Mouse (Mus musculus): ENCODE measurements around the gene Gm42688. TPM values are rescaled to one million over a fixed set of nuclear protein-coding genes. Genes with fewer than 3 reads are reported as not detected.

The Gm42688 gene
- polyA plus RNA-seq, 1 experiment from 2014 or later: 1.1 TPM

GRCm38 (mm10) chr6:83118825-83119733, 17.7 kb downstream of the Gm42688 start:
- H3K27ac ChIP-seq: peak overlapping the region; percentile 94
- no peak for DNase-seq
- H3K4me2 ChIP-seq: peak overlapping the region; percentile 97
- 66% methylated on average over 14 of the region's 14 CpGs for WGBS (ENCODE audit: insufficient replicate concordance)
- no peaks in the 10 kb centered on the region for H3K9me3 ChIP-seq (replicated peaks)
- ATAC-seq (ENCODE audit: low read depth): no peak
- H3K9ac ChIP-seq: peak overlapping the region; percentile 72
- 0 out of 2 replicates have a peak overlapping the region, but pooled peaks have one; percentile 73 for H3K4me3 ChIP-seq (replicated peaks)
- H3K36me3 ChIP-seq: peaks cover 41% of the 10 kb centered on the region
- peaks cover 82% of the 10 kb centered on the region for H3K4me1 ChIP-seq (replicated peaks)
- no peaks in the 10 kb centered on the region for H3K27me3 ChIP-seq

GRCm38 (mm10) chr6:83119734-83120051, 18.3 kb downstream of the Gm42688 start:
- Histone ChIP-seq H3K27me3 (no peaks in the 10 kb centered on the region), H3K27ac (peak overlapping the region; percentile 94), H3K9me3 (replicated peaks) (no peaks in the 10 kb centered on the region), H3K9ac (peak overlapping the region; percentile 72), H3K4me2 (peak overlapping the region; percentile 97), H3K4me1 (replicated peaks) (peaks cover 80% of the 10 kb centered on the region), H3K36me3 (peaks cover 41% of the 10 kb centered on the region), H3K4me3 (replicated peaks) (peak overlapping the region; percentile 73)
- DNase-seq (no peak), ATAC-seq (ENCODE audit: low read depth) (no peak)
- 84% methylated on average over 7 of the region's 7 CpGs for WGBS (ENCODE audit: insufficient replicate concordance)

- peak within 1 kb of the TSS; percentile 94 for H3K27ac ChIP-seq
- peak within 1 kb of the TSS; percentile 97 for H3K4me2 ChIP-seq
- WGBS (ENCODE audit: insufficient replicate concordance): under 1% methylated on average over 38 of the region's 38 CpGs
- ATAC-seq (ENCODE audit: low read depth): peak; percentile 90
- H3K9ac ChIP-seq: peak within 1 kb of the TSS; percentile 83
- H3K4me3 ChIP-seq (replicated peaks): peak within 1 kb of the TSS; percentile 73
- no peaks in the 10 kb centered on the region for H3K27me3 ChIP-seq
- H3K4me1 ChIP-seq (replicated peaks): peaks cover 77% of the 10 kb centered on the region
- H3K9me3 ChIP-seq (replicated peaks): no peaks in the 10 kb centered on the region
- peak; percentile 95 for DNase-seq
- peaks cover 41% of the 10 kb centered on the region for H3K36me3 ChIP-seq
Observed at GRCm38 (mm10) chr6:83120930-83121862, 19.8 kb downstream of the Gm42688 start, which contains the start of gene Wbp1. Gene Wbp1, minus strand, starts transcription at chr6:83121559.

GRCm38 (mm10) chr6:83121863-83122710, 20.7 kb downstream of the Gm42688 start:
- Histone ChIP-seq H3K9me3 (replicated peaks) (no peaks in the 10 kb centered on the region), H3K4me1 (replicated peaks) (peaks cover 68% of the 10 kb centered on the region), H3K4me3 (replicated peaks) (peak overlapping the region; percentile 73), H3K36me3 (peaks cover 36% of the 10 kb centered on the region), H3K27me3 (no peaks in the 10 kb centered on the region), H3K27ac (peak overlapping the region; percentile 94), H3K9ac (peak overlapping the region; percentile 83), H3K4me2 (peak overlapping the region; percentile 97)
- 3% methylated on average over 52 of the region's 52 CpGs for WGBS (ENCODE audit: insufficient replicate concordance)
- DNase-seq (no peak), ATAC-seq (ENCODE audit: low read depth) (peak; percentile 43)

- no peaks in the 10 kb centered on the region for H3K27me3 ChIP-seq
- H3K9ac ChIP-seq: peak overlapping the region; percentile 83
- H3K36me3 ChIP-seq: peaks cover 27% of the 10 kb centered on the region
- no peaks in the 10 kb centered on the region for H3K9me3 ChIP-seq (replicated peaks)
- DNase-seq: no peak
- H3K4me2 ChIP-seq: peak overlapping the region; percentile 97
- no peak for ATAC-seq (ENCODE audit: low read depth)
- WGBS (ENCODE audit: insufficient replicate concordance): 89% methylated on average over 5 of the region's 5 CpGs
- H3K4me1 ChIP-seq (replicated peaks): peaks cover 59% of the 10 kb centered on the region
- peak overlapping the region; percentile 73 for H3K4me3 ChIP-seq (replicated peaks)
- H3K27ac ChIP-seq: peak overlapping the region; percentile 94
Observed at GRCm38 (mm10) chr6:83122961-83123360, 21.5 kb downstream of the Gm42688 start.

- Histone ChIP-seq H3K4me1 (replicated peaks) (peaks cover 41% of the 10 kb centered on the region), H3K9ac (peak overlapping the region; percentile 85), H3K36me3 (peaks cover 9% of the 10 kb centered on the region; the same call in 1 of the 2 replicates), H3K9me3 (replicated peaks) (no peaks in the 10 kb centered on the region), H3K4me2 (peak overlapping the region; percentile 86), H3K27ac (peak overlapping the region; percentile 87), H3K4me3 (replicated peaks) (peak overlapping the region; percentile 76), H3K27me3 (no peaks in the 10 kb centered on the region)
- peak; percentile 83 for DNase-seq
- WGBS (ENCODE audit: insufficient replicate concordance): under 1% methylated on average over 30 of the region's 30 CpGs
- ATAC-seq (ENCODE audit: low read depth): peak; percentile 11
Observed at GRCm38 (mm10) chr6:83124851-83125312, 23.5 kb downstream of the Gm42688 start.

- Histone ChIP-seq H3K27me3 (no peaks in the 10 kb centered on the region), H3K27ac (peak within 1 kb of the TSS; percentile 87), H3K9me3 (replicated peaks) (no peaks in the 10 kb centered on the region), H3K4me1 (replicated peaks) (peaks cover 36% of the 10 kb centered on the region), H3K9ac (peak within 1 kb of the TSS; percentile 85), H3K4me3 (replicated peaks) (peak within 1 kb of the TSS; percentile 76), H3K4me2 (peak within 1 kb of the TSS; percentile 86), H3K36me3 (peaks cover 9% of the 10 kb centered on the region; the same call in 1 of the 2 replicates)
- ATAC-seq (ENCODE audit: low read depth): no peak
- DNase-seq: no peak
- 34% methylated on average over 5 of the region's 5 CpGs for WGBS (ENCODE audit: insufficient replicate concordance)
Observed at GRCm38 (mm10) chr6:83125331-83125730, 23.9 kb downstream of the Gm42688 start, which contains the start of gene Ino80b. Gene Ino80b, minus strand, starts transcription at chr6:83125431.

- H3K9me3 ChIP-seq (replicated peaks): no peaks in the 10 kb centered on the region
- no peak overlapping the region for H3K4me3 ChIP-seq (replicated peaks)
- H3K27me3 ChIP-seq: no peaks in the 10 kb centered on the region
- ATAC-seq (ENCODE audit: low read depth) (no peak), DNase-seq (no peak)
- peaks cover 40% of the 10 kb centered on the region for H3K4me1 ChIP-seq (replicated peaks)
- H3K27ac ChIP-seq: no peak overlapping the region
- no peak overlapping the region for H3K9ac ChIP-seq
- no peak overlapping the region for H3K4me2 ChIP-seq
- 72% methylated on average over 5 of the region's 5 CpGs for WGBS (ENCODE audit: insufficient replicate concordance)
- peaks cover 9% of the 10 kb centered on the region; the same call in 1 of the 2 replicates for H3K36me3 ChIP-seq
Observed at GRCm38 (mm10) chr6:83127419-83127818, 26.0 kb downstream of the Gm42688 start.

- peaks cover 36% of the 10 kb centered on the region for H3K4me1 ChIP-seq (replicated peaks)
- H3K9me3 ChIP-seq (replicated peaks): no peaks in the 10 kb centered on the region
- no peak overlapping the region for H3K4me3 ChIP-seq (replicated peaks)
- H3K27me3 ChIP-seq: peaks cover 22% of the 10 kb centered on the region
- 46% methylated on average over 6 of the region's 6 CpGs for WGBS (ENCODE audit: insufficient replicate concordance)
- peak overlapping the region; percentile 78 for H3K27ac ChIP-seq
- H3K36me3 ChIP-seq: no peaks in the 10 kb centered on the region
- no peak overlapping the region for H3K9ac ChIP-seq
- peak; percentile 69 for ATAC-seq (ENCODE audit: low read depth)
- DNase-seq: no peak
- peak overlapping the region; percentile 11; the same call in 1 of the 2 replicates for H3K4me2 ChIP-seq
Observed at GRCm38 (mm10) chr6:83131469-83132034, 30.1 kb downstream of the Gm42688 start.

Measured in liver, embryonic 13.5 days (tissue).